Mouse (Mus musculus): ENCODE measurements around the gene Nt5c1b. TPM values are rescaled to one million over a fixed set of nuclear protein-coding genes. Genes with fewer than 3 reads are reported as not detected.

Gene Nt5c1b
- not detected in 2 replicates for polyA plus RNA-seq (2011; ENCODE audit: insufficient read length, low read depth, missing spikeins)

DNA sequence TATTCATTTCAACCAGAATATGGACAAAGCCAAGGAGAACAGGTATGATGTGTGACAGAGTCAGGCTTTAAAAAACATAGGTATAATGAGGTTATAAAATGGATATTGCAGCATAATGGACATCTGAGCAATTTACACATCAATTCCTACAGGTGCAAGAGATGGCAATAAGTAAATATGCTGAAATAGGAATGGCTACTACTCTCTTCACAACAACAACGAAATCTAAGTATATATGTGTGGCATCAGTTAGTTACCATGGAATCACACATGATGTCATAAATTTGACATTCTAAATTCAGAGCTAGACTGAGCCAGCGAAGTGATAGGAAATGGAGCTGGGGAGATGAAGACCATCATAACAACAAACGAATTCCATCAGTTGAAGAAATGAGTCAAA is at the start of gene Nt5c1b:
Gene Nt5c1b (plus strand): TSS at position 301 of the 400 bp plus-strand sequence.
- TF ChIP-seq POLR2A (IDR thresholded peaks at IDR 0.05; ENCODE audit: low read depth, low read length): no peak
- TF ChIP-seq CTCF (IDR thresholded peaks at IDR 0.05; ENCODE audit: borderline replicate concordance, insufficient read depth, low read length): no peak
- no peak within 1 kb of the TSS for H3K27ac ChIP-seq (ENCODE audit: insufficient read depth, low read length)
- no peak within 1 kb of the TSS for H3K4me3 ChIP-seq (ENCODE audit: insufficient read depth, low read length)
- H3K4me1 ChIP-seq (ENCODE audit: control insufficient read depth, insufficient read depth, low read length): no peaks in the 10 kb centered on the region

DNA sequence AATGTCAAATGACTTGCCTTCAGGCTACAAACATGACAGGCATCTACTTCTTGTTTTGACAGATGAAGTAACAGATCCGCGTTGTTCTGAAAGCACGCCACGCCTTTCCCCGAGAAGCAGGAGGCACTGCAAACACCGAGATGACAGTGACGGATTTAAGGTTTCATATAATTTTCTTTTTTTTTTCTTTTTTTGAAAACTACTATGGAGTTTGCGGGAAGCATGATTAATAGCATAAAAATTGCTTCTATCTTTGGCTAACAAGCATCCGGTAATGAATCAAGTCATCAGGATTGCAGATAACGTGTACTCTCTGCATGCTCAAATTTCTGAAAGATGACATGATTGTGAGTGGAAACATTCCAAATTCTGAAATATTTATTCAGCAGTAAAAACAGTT is 42.1 kb upstream of the Nt5c1b start:
- peaks cover 2% of the 10 kb centered on the region; the same call in 1 of the 2 replicates for H3K4me1 ChIP-seq (ENCODE audit: control insufficient read depth, insufficient read depth, low read length)
- no peak for TF ChIP-seq CTCF (IDR thresholded peaks at IDR 0.05; ENCODE audit: borderline replicate concordance, insufficient read depth, low read length)
- no peak for TF ChIP-seq POLR2A (IDR thresholded peaks at IDR 0.05; ENCODE audit: low read depth, low read length)
- no peak overlapping the region for H3K4me3 ChIP-seq (ENCODE audit: insufficient read depth, low read length)
- H3K27ac ChIP-seq (ENCODE audit: insufficient read depth, low read length): peak overlapping the region; percentile 63; the same call in 1 of the 2 replicates

DNA sequence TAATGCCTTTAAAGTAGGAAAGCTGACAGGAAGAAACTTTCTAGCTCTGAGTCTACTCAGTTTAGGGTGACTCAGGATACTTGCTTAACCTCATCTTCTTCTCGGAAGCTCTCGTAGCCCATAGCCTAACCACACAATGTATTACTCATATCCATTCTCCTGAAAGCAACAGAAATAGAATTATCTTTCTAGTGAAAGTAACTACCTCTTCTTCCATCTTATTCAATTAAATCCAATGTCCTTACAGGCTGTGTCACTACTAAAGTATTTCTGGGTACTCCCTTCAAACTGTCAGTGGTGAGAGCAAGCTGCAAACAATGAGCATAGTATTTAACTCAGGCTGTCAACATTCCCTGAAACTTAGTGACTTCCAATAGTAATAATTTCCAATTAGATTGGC is 40.3 kb upstream of the Nt5c1b start:
- H3K27ac ChIP-seq (ENCODE audit: insufficient read depth, low read length): no peak overlapping the region
- peaks cover 2% of the 10 kb centered on the region; the same call in 1 of the 2 replicates for H3K4me1 ChIP-seq (ENCODE audit: control insufficient read depth, insufficient read depth, low read length)
- TF ChIP-seq CTCF (IDR thresholded peaks at IDR 0.05; ENCODE audit: borderline replicate concordance, insufficient read depth, low read length) (no peak), POLR2A (IDR thresholded peaks at IDR 0.05; ENCODE audit: low read depth, low read length) (no peak)
- H3K4me3 ChIP-seq (ENCODE audit: insufficient read depth, low read length): no peak overlapping the region

DNA sequence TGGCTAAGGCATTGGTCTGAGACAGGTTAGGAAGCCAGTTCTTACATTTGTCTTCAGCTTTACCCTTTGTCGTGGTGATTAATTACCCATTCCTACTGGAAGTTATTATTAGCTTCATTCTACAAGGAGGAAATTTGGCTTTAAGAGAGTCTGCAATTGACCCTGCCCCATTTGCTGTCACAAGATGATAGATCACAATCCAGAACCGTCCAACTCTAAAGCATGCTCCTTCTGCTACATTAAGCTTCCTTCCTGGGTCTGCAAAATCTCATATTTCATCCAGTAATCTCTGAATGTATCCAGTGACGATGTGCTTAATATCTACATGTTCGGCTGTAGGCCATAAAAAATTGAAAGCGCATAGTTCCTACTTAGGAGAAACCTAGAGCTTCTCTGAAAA is 29.2 kb upstream of the Nt5c1b start:
- no peak overlapping the region for H3K27ac ChIP-seq (ENCODE audit: insufficient read depth, low read length)
- TF ChIP-seq POLR2A (IDR thresholded peaks at IDR 0.05; ENCODE audit: low read depth, low read length) (no peak), CTCF (IDR thresholded peaks at IDR 0.05; ENCODE audit: borderline replicate concordance, insufficient read depth, low read length) (no peak)
- no peak overlapping the region for H3K4me3 ChIP-seq (ENCODE audit: insufficient read depth, low read length)

DNA sequence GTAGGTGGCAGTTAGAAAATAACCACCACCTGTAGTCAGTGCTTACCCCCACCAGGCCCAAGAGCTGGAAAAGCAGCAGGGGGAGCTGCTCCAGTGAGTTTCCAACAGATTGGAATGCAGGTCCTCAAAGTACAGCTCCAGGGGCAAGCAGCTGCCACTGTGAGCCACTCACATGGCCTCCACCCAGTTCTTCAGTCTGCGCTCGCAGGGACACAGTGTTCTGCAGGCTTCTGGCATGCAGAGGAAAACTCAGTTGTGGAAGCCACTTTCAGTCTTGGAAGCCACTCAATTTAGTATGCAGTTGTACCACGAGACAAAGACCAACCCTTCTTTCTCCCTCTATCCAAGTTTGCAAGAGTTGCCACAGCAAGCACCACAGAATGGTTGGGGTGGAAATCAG is 19.1 kb upstream of the Nt5c1b start:
- Histone ChIP-seq H3K27ac (ENCODE audit: insufficient read depth, low read length) (no peak overlapping the region), H3K4me1 (ENCODE audit: control insufficient read depth, insufficient read depth, low read length) (no peaks in the 10 kb centered on the region), H3K4me3 (ENCODE audit: insufficient read depth, low read length) (no peak overlapping the region)
- TF ChIP-seq CTCF (IDR thresholded peaks at IDR 0.05; ENCODE audit: borderline replicate concordance, insufficient read depth, low read length) (no peak), POLR2A (IDR thresholded peaks at IDR 0.05; ENCODE audit: low read depth, low read length) (no peak)

More for the DNA sequence above, 29.2 kb upstream of the Nt5c1b start:
- H3K4me1 ChIP-seq (ENCODE audit: control insufficient read depth, insufficient read depth, low read length): no peaks in the 10 kb centered on the region

DNA sequence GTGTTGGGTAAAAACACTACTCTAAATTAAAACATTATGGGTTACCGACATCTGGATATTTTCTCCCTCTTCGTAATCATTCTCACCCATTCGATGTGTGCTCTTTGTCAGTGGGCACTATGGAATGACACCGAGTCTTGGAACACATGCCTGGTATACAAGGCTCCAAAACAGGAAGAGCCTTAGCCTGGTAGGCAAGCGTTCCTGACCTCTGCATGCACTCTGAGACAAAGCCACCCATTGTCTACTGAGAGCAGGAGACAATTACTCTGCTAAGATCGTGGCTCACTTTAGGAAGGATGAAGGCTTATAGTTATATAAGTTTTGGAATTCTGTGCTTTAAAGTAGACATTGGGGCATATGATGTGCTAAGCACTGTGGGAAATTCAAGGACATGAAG is 12.0 kb upstream of the Nt5c1b start:
- TF ChIP-seq POLR2A (IDR thresholded peaks at IDR 0.05; ENCODE audit: low read depth, low read length): no peak
- TF ChIP-seq CTCF (IDR thresholded peaks at IDR 0.05; ENCODE audit: borderline replicate concordance, insufficient read depth, low read length): no peak
- Histone ChIP-seq H3K4me3 (ENCODE audit: insufficient read depth, low read length) (no peak overlapping the region), H3K27ac (ENCODE audit: insufficient read depth, low read length) (no peak overlapping the region)

DNA sequence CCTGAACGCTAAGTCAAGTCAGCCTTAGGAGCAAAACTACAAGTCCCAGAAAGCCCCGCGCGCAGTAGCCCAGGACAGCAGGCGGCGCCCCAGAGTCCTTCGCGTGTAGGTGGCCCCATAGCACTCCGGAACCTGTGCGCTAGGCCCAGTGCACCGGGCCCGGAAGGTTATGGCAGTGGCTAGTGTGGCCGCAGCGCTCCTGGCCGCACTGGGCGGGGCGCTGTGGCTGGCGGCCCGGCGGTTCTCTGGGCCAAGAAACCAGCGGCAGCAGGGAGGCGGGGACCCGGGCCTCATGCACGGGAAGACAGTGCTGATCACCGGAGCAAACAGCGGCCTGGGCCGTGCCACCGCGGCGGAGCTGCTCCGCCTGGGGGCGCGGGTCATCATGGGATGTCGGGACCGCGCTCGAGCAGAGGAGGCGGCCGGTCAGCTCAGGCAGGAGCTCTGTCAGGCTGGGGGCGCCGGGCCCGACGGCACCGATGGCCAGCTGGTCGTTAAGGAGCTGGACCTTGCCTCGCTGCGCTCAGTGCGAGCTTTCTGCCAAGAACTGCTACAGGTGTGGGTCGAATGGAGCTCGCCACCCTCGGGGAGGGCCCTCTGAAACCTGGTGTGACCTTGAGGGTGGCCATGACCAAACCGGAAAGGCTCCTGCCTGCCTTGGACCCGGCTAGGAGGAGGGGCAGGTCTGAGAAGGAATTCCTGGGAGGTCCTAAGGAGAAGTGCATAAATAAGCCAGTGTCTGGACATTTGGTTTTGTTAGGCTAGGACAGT is 21.1 kb downstream of the Nt5c1b start, which contains the start of gene Rdh14:
Gene Rdh14 (plus strand): TSS at position 102 of the 771 bp plus-strand sequence.
- Histone ChIP-seq H3K4me3 (ENCODE audit: insufficient read depth, low read length) (peak within 1 kb of the TSS; percentile 52), H3K4me1 (ENCODE audit: control insufficient read depth, insufficient read depth, low read length) (no peaks in the 10 kb centered on the region; the same call in 1 of the 2 replicates), H3K27ac (ENCODE audit: insufficient read depth, low read length) (peak within 1 kb of the TSS; percentile 90)
- TF ChIP-seq POLR2A (IDR thresholded peaks at IDR 0.05; ENCODE audit: low read depth, low read length) (peak; percentile 61), CTCF (IDR thresholded peaks at IDR 0.05; ENCODE audit: borderline replicate concordance, insufficient read depth, low read length) (peak; percentile 48)

More for the DNA sequence above, 12.0 kb upstream of the Nt5c1b start:
- H3K4me1 ChIP-seq (ENCODE audit: control insufficient read depth, insufficient read depth, low read length): no peaks in the 10 kb centered on the region; the same call in 1 of the 2 replicates

DNA sequence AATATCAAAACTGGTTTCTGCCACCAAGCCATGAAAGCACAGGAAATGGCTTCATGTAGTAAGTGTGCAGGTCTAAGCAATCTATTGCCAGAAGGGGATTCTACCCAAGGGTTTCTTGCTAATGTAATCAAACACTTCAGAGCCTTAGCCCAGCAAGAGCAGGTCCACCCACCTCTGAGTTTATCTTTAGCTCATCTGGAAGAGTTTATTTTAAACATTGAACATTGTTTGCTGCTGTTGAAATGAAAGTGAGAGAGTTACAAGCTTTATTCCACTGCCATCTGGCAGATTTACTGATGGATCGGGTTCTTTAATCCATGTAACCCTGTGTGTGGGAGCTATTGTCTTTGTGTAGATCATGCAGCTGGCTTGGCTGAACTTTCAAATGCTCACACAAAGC is 31.0 kb downstream of the Nt5c1b start:
- TF ChIP-seq CTCF (IDR thresholded peaks at IDR 0.05; ENCODE audit: borderline replicate concordance, insufficient read depth, low read length) (no peak), POLR2A (IDR thresholded peaks at IDR 0.05; ENCODE audit: low read depth, low read length) (no peak)
- no peak overlapping the region for H3K4me3 ChIP-seq (ENCODE audit: insufficient read depth, low read length)
- no peak overlapping the region for H3K27ac ChIP-seq (ENCODE audit: insufficient read depth, low read length)
- peaks cover 2% of the 10 kb centered on the region for H3K4me1 ChIP-seq (ENCODE audit: control insufficient read depth, insufficient read depth, low read length)

DNA sequence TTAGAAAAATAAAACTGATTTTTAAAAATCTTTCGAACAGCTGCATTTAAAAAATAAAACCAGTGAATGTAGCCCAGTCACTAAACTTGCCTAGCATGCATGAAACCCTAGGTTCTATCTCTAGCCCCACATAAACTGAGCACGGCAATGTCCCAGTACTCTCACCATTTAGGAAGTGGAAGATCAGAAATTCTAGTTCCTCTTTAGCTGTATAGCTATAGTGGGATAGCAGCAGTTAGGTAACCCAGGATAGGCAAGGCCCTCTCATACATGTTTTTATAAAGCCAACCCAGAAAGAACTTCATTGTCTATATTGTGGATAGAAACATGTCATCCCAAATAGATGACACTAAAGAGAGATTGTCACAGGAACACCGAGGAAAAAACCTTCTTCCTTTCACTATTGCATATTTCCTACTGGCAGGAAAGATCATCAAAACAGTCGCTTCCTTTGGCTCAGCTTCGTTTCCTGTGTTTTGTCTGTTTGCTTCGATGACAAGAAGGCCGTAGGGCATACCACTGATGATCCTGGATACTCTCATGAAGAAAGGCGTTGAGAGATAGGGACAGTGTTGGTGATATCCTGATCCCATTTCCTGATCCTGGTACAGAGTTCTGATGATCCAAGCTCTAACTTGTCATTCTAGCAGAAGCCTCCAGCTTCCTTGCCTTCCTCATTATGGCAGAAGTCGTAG is 32.8 kb downstream of the Nt5c1b start:
- H3K4me3 ChIP-seq (ENCODE audit: insufficient read depth, low read length): no peak overlapping the region
- H3K4me1 ChIP-seq (ENCODE audit: control insufficient read depth, insufficient read depth, low read length): peaks cover 2% of the 10 kb centered on the region
- TF ChIP-seq POLR2A (IDR thresholded peaks at IDR 0.05; ENCODE audit: low read depth, low read length) (no peak), CTCF (IDR thresholded peaks at IDR 0.05; ENCODE audit: borderline replicate concordance, insufficient read depth, low read length) (no peak)
- H3K27ac ChIP-seq (ENCODE audit: insufficient read depth, low read length): no peak overlapping the region
